Mouse (Mus musculus) retina, postnatal 7 days (tissue): ENCODE results near the gene Mis12.

ENCODE experiments used
- DNase-seq: peaks from one replicate; pipeline ENCODE4 v3.0.0-alpha.2; 2012; ENCODE audit warnings: low read depth, low spot score

Mis12 gene

DNA sequence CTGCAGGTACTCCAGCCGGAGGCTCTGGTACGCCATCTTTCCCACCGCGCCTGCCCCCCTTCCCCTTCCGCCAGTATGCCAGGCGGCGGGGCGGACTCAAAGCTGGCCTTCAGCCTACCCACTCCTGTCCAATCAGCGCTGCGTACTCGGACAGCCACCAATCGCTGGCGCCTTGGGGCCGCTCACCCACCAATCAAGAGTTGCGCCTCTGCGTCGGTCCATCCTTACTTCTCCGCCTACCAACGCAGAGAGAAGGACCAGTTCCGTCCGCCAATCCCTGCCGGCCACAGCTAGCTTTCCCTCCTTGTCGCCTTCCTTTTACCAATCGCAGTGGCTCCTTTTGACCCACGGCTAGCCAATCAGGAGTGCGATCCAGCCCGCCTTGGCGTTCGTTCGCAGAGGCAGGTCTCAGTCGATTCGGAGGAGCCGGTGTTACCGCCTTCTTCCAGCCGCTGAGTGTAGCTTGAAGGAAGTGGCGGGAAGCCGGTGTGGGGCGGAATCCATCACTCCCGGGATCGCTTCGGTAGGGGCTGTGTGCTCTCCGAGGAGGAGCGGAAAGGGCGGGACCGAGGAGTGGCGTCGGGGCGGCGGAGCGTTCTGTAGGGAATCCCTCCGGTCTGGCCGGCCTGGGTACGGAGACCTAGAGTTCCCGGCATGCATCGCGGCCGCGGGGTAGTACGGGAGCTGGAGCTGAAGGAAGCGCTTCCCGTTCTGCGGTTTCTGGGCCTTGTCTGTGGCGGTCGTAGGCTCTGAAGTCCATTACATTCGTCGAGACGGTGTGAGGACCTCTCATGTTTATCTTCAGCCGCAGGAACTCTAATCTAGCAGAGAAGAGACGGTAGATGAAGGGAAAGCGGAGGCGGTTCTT lies at the start of gene Mis12, which contains the start of gene Derl2:
TSS of gene Mis12 (plus strand) at position 411 of the 868 bp plus-strand sequence.
TSS of gene Derl2 (minus strand) at position 641 of the 868 bp plus-strand sequence.
- DNase-seq: peak; percentile 97

DNA sequence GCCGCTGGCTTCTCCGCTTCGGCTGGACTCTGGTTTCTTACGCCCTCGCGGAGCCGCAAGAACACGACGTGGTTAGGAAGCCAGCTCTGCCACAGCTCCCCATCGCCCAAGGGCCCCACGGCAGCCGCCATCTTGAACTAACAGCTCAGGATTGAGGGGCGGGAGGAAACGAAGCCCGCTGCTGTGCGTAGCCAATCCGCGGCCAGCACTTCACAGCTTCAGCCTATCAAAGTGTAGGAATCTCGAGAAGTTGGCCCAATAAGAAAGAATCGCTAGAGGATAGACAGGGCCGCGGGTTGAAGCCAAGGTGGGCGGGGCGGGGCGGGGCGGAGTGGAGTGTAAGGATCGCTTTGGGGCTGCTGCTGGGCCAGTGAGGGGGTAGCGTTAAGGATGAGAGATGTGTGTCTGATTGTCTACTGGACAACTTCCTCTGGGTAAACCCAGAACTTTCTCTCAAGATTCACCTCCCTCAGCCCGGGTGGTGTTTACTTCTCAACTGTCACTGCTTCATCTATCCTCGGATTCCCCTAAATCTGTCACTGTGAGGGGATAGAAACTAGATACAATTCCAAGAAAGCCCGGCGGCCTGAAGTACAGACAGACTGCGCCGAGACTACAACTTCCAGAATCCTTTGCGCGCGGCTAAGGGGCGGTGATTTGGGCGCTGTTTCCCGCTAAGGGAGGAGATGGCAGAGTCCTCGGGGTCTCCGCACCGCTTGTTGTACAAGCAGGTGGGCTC lies 49.4 kb upstream of the Mis12 start, which contains the start of the genes Nup88 and Rpain:
TSS of gene Nup88 (minus strand) at position 153 of the 739 bp plus-strand sequence.
TSS of gene Rpain (plus strand) at position 393 of the 739 bp plus-strand sequence.
- peak; percentile 93 for DNase-seq

DNA sequence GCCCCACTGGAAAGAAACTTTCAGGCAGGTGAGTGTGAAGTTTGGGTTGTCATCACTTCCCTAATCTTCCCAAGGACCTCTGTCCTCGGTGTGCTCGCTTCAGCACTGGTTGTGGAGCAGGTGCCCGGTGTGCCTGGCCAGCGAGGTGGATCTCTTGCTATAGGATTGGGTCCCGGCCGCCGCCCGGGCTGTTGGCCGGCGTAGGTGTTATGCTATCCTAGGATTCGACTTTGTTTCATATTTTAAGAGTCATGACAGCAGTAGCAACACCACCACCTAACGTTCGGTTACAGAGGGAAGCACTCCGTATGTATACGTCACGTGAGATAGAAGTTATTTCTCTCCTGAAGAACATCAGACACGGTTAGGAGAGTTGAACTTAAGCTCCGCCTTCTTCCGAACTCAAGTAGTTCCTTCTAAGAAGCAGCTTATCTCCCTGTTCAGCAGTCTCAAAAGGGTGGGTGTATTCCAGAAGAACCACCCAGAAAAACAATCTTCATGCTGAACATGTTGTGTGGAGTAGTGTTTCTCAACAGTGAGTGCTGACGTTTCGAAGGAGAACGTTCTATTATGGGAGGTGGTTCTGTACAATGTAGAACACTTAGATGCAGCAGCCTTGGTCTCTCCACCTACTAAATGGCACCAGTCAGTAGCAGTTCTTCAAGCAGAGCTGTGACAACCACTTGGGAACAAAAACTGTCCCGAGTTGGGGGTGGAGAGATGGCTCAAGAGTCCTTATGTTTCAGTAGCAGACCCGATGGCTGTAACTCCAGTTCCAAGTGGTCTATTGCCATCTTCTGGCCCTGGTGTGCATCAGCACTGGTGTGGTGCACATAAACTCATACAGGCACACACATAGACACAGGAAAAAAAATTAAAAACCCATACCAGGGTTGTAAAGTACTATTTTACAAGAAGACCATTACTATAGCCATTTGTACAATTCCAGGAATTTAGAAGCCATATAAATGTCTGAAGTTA lies 48.6 kb upstream of the Mis12 start:
- DNase-seq: no peak

DNA sequence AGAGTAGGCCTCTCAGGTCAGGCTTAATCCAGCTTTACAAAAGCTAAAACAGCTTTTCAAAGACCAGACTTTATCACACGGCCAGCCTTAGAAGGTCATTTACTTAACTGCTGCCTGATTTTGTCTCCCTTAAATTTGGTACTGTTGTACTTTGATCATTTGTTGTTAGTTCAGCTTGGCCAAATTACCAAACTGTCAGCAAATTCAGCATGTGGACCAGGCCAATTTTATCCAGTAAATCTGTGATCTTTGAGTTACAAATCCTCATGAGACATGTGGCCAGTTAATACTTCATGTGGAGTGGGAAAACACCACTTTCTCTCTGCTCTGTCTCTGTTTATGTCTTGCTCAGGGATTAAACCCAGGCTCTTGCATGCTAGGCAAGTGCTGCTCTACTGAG lies 46.8 kb upstream of the Mis12 start:
- no peak for DNase-seq

DNA sequence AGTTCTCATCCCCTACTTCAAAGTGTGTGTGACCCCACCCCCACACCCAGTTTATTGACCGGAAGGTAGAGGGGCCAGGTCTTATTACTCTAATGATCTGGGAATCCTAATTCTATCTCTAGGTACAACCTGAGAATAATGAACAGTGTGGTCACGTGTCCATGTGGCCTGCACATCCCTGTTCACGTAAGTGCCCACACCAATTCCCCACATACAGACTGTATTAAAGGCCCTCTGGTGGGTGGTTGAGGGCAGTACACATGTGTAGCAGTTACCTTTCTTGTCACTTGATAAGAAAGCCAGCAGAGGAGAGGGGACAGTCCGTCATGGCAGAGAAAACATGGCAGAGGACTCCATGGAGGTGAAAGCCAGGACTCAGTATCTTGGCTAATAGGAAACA lies 45.5 kb upstream of the Mis12 start:
- no peak for DNase-seq

DNA sequence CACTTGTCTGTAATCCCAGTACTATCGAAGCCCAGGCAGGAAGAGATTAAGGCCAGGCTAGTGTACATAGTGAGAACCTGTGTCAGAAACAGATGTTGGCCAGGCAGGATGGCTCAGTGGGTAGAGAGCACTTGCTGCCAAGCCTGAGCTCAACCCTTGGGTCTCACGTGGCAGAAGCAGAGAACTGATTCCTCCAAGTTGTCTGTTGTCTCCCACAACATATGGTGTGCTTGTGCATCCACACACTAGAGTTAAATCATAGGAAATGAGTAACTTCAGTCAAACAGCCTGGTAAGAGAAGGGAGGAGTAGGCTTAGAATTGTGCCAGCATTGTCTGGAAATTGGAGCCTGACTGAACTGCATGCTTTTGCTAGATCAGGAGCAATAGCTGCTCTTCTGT lies 44.2 kb upstream of the Mis12 start:
- no peak for DNase-seq

DNA sequence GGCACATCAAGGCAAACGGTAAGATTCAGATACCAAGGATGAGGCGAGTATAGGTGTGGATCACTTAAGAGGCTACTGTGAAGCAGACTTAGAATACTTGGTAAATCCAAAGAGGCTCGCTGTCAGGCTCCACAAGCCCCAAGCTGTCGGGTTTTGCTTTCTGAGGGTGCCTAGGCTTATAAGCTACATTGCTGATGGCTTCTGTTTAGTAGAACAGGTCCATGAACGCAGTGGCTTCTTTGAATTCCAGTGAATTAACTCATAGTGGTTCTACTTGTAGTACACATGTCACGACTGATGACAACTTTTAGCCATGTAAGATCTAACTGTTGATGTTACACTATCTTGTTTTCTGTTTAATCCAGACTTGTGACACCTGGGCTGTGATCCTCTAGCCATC lies 42.1 kb upstream of the Mis12 start:
- DNase-seq: no peak

DNA sequence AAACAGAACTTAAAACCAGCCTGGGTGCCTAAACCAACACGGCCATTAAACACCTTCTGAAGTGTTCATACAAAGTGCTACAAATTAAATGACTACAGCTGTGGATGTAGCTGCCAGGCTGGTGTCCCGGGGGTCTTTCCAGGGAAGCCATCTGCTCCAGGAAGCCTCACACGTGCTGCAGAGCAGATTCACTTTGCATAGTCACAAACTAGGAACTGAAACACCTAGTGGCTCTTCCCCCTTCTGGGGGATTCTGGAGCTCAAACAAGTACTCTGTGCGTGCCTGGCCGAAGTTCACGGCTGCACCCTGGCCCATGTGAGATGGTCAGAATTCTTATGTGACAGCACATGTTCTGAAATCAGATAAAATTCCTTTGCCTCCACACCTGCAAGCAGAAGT lies 39.2 kb upstream of the Mis12 start:
- no peak for DNase-seq

DNA sequence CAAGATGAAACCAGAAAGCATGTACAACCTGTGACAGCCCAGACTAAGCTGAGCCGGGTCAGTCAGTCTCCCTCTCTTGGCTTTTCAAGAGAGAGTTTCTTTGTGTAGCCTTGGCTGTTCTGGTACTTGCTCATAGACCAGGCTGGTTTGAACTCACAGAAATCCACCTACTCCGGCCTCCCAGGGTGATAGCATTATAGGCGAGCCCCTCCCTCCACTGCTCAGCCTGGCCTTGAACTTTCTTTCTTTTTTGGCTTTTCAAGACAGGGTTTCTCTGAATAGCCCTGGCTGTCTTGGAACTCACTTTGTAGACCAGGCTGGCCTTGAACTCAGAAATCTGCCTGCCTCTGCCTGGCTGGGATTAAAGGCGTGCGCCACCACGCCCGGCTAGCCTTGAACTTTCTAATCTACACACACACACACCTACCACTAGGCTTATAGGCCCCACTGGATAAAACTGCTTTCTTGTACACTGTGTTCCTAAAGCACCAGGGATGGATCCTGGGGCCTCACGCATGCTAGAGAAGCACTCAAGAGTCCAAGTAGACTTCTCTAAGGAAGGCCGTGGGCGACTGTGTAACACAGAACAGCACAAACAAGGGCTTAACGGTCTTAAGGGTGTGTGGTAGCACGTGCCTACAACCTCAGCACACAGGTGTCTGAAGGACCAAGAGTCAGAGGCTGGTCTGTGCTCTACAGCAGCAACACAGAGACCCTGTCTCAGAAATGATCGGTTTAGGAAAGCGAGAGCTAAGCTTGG lies 38.5 kb upstream of the Mis12 start:
- DNase-seq: no peak

DNA sequence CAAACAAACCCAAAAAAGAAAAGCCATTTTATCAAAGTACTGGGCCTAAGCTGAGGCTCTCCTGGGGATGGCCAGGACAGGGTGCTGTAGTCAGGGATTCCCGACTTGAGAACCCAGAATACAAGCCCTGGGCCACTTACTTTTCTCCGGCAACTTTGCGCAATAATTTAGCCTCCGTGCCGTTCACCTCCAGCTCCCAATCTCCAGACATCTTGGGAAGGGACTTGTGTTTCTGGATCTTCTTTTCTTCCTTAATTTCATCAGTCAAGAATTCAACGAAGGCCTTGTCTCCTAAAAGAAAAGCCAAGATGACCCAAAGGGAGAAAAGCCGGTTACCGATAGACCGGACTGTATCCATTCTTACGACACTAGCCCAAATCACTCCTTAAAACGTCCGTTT lies 37.4 kb upstream of the Mis12 start:
- DNase-seq: no peak

DNA sequence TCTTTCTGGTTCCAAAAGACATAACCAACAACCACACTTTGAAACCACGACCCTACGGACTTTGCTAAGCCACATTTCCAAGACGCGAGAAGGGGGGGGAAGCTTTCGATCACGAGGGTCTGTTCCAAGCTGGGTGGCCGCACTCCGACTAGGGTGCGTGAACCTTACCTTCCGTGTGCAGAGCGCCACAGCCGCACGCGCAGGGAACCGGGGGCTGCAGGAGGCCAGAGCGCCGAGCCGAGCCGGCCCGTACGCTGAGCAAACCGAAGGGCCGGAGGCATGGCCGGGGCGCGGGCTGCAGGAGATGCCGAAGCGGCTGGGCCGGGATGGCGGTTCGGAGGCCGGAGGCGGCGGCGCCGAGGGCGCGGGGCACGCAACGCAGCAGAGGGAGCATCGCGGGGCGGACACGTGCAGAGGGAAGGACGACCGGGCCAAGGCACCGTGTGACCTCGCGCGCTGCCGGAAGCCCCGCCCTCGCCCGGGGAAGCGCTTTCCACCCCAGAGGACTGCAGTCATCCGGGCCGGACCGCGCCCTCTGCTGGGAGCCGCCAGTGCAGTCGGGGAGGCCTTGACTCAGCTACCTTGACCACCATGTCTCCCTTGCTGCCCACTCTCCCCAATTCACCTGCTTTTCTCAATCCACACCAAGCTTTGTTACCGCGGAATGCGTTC lies 36.7 kb upstream of the Mis12 start, which contains the start of gene C1qbp:
TSS of gene C1qbp (minus strand) at position 470 of the 672 bp plus-strand sequence.
- peak; percentile 85 for DNase-seq

DNA sequence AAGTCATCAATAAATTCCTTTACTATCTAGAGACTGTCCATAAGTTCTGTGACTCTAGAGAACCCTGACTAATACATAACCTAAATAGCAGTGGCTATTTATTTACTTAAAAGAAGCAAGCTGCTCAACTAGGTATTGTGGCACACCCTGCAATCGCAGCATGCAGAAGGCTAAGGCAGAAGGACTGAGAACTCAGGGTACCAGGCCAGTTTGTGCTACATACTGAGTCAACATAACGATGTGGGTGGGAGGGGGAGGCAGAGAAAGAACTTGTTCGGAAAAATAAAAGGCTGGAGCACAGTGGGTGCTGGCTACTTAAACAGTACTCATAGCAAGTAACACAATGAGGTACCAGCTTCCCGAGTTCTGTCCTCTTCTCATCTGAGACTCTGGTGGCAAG lies 18.2 kb upstream of the Mis12 start:
- no peak for DNase-seq

DNA sequence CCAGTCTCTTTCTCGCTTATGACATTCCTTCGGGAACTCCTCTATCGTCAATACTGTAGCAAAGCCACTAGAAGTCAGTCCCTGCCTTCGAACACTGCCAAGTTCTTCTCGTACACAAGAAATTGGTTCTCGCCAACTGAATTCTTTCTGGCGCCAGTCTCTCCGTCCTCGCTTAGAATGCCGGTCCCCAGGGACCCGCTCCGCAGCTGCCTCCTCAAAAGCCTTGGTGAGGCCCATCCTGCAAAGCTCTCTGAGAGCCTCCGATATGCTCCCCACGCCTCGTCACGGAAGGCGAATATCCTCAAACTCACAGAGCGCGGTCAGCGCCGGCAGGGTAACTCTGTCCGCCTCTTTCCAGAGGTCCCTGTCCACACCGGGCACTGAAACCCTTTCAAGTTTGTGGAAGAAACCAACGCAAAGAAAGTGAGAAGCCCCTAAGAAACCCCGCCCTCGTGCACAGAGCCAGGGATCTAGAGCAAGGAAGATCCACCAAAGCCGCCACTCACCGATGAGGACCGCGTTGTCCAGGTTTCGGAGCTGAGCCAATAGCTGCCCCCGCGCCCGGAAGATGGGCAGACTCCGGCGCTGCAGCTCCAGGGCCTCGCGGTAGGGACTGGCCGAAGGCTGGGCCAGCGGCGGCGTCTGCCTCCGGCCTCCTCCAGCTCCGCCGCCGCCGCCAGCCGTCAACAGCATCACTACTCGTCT lies 15.6 kb upstream of the Mis12 start:
- no peak for DNase-seq

DNA sequence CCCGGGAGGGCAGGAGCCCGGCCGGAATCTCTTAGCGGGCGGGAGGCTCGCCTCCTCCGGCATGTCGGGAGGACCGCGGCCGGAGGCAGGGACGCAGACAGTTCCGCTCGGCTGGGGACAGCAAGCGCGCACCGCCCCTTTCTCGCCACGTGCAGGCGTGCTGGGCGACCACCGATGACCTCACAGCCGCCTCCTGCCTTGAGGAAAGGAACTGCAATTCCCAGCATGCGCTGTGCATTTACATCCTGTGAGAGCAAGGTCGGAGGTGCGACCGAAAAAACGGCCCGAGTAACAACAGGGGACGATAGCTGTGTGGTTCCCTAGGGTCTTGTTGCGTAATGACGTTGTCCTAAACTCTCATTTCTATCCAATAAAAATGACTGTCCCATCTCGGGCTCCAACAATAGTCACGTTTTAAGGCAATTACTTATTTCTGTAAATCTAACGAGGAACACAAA lies 15.1 kb upstream of the Mis12 start, which contains the start of gene Dhx33:
TSS of gene Dhx33 (minus strand) at position 122 of the 458 bp plus-strand sequence.
- DNase-seq: peak; percentile 96

DNA sequence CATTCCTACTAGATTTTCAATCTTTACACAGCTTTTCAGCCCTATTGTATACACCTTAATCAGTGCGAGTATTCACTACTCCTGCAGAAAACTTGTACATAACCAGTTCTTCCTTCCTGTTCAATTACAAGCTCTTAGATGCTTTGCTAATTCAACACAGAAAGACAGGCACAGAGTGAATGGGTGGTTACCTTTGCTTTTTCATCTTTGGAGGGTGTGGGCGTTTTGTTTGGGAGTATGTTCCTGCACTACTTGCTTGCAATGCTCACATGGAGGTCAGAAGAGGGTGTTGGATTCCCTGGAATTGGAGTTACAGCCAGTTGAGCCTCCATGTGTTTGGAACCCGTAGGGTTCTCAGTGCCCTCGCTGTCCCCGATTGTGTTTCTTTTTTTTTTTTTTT lies 14.4 kb upstream of the Mis12 start:
- DNase-seq: no peak

DNA sequence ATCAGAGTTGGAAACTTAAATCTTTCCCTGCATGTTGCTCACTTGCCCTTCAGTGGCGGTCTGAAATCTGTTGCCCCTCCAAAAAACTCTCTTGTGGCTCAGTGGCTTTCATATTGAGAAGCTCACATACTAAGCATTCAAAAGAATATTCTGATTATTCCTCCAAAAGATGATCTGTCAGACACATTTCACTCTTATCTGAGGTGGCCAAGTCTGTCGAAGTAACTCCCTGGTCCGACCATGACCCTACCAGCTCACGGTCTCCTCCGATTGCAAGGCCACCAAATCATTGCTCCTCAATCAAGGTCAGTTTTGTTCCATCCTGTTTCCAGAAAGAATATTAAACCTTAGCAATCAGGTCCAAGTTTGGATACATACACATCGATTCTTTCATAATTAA lies 12.4 kb upstream of the Mis12 start:
- DNase-seq: no peak

DNA sequence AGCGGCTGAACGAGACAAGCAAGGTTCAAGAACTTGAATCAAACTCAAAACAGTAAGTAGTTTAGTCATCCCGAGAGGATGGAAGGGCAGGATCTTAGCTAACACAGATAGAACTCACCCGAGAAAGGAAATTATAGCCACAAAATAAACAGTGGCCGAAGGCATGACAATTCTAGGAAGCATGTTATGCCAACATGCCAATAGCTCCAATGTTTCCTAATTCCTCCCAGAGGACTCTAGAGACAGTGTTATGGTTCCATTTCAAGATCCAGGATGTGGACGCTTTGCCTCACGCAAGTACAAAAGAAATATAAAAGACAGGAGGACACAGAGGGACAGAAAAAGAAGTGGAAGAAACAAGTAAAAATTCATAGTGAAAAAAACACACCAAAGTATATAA lies 11.6 kb upstream of the Mis12 start:
- DNase-seq: no peak

DNA sequence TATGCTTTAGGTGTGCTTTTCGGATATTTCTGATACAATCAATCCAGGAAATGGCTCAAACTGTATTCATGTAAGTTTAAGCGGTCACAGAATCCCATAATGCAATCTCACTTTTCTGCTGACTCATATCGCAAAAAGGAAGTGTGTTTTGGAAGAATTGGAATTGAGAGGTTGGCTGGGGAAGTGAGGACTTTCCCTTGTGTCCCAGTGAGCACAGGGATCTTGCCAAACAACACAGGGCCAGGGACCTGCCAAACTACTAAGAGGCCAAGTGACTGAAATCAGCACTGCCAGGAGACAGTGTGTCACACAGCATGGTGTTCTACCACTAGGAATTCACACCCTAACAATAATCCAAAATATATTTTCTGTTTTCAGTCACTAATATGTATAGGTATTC lies 11.1 kb upstream of the Mis12 start:
- DNase-seq: no peak

DNA sequence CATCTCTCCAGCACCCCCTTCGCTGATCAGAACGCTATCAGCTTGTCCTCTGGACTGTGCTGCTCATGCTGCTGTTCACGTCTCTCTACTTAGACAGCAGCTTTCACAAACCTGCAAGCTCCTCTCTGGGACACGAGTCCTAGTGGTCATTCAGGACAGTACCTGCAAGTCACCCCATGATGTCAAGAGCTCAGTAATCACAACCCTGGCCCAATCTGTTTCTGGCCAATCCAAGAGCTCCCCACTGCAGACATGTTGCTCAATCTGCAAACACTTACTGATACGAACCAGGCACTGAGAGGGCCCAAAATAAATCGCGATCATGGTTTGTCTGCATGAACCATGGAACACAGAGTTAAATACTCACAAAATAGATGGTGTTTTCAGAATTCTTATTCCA lies 6.7 kb upstream of the Mis12 start:
- no peak for DNase-seq
